Mouse (Mus musculus) urinary bladder, postnatal 25 days (tissue): Measurements from ENCODE around the gene Psenen.

ENCODE experiments used
- DNase-seq: peaks from one replicate; pipeline ENCODE4 v3.0.0; 2022; ENCODE audit warnings: low spot score

Gene Psenen

DNA sequence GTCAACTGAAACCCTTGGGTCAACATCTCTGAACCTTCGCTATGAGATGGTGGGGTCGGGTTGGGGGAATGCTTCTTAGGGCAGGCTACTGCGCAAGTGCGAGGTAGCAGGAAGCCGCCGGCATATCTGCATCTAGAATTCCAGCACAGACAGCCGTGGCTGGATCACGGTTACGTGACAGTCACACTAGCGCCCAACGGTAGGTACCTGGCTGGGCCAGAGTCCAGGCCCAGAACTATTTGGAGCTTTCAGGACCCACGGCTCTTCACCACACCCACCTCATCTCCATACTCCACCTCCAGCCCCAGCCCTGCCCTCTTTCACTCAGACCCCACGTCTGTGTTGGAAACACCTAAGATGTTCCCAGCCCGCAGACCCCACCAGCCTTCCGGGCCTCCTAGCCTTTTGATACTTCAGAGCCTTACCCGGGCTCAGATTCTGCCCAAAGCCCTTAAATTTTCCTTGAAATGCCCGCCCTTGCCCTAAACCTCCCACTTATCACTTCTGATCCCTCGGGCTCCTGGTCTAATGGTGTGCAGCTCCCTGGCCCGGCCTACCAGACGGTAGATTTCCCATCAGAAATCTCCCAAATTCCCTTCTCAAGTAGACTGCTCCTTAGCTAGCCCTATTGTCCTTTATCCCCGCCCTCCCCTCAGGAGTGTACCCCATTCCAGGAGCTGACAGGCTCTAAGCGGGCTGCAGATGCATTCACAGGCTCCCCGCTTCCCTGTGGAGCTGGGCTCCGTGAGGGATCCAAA is 48.2 kb downstream of the Psenen start:
- no peak for DNase-seq
